In the genomic region with DNA sequence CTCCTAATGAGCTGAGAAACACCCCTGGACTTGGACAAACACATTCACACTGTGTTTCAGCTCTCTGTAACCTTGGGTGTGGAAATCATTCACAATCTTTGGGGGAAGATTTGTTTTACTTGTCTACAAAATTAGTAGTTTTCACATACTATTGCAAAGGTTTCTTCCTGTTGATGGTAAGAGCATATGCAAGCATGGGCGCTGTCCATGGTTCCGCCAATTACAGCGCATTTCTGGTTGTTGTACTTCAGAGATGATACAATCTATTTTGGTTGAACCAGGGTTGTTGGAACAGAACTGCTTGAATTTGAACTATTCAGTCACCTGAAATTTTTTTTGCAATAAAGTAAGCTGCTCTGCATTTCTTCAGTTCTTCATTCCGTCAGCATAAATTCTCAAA, we compare ENCODE assay signal across 16 mouse cellular contexts. TPM values are rescaled to one million over a fixed set of nuclear protein-coding genes. Genes with fewer than 3 reads are reported as not detected.
DNase-seq lines count a peak whose midpoint lies in the region; ATAC-seq and TF ChIP-seq lines count a peak whose summit lies in the region.
"Had no signal": no experiment of that assay in that cellular context is flagged by ENCODE, and none has a peak within 500 bp of the region (broad histone marks: within the 10 kb centered on the region; RNA-seq: fewer than 3 reads in every experiment).

No protein-coding gene starts in this region.

- intact Hi-C loops in left cerebral cortex, postnatal 14 days (cut with DNase I), result no loop called here

- no peaks in the 10 kb centered on the region for H3K36me3 ChIP-seq in limb, embryonic 14.5 days (ENCODE audit: control insufficient read depth, insufficient read depth, low read length)
- H3K36me3 ChIP-seq: lung, embryonic 15.5 days had no signal

- no peaks in the 10 kb centered on the region; the same call in 1 of the 2 replicates for H3K9me3 ChIP-seq in limb, embryonic 14.5 days (ENCODE audit: control insufficient read depth, low read length)
- H3K9me3 ChIP-seq: lung, embryonic 15.5 days had no signal

- no peak overlapping the region for H3K9ac ChIP-seq in limb, embryonic 14.5 days (ENCODE audit: low read depth, low read length, severe bottlenecking)
- H3K9ac ChIP-seq: lung, embryonic 15.5 days had no signal

- no peak for ATAC-seq in limb, embryonic 14.5 days (ENCODE audit: low FRiP score, low read depth)
- ATAC-seq: inflammation-experienced regulatory T-cells, adult 6 months had no signal

- no peaks in the 10 kb centered on the region for H3K4me1 ChIP-seq in limb, embryonic 14.5 days (ENCODE audit: control insufficient read depth, insufficient read depth, low read length)
- H3K4me1 ChIP-seq: lung, embryonic 15.5 days had no signal

- no peak overlapping the region for H3K4me3 ChIP-seq in limb, embryonic 14.5 days (replicated peaks; ENCODE audit: low read length)
- H3K4me3 ChIP-seq: heart, adult 2 months; lung, embryonic 15.5 days had no signal

- 67% methylated on average over 4 of the region's 4 CpGs for WGBS in limb, embryonic 14.5 days

- no peak for TF ChIP-seq POLR2A in limb, embryonic 14.5 days (IDR thresholded peaks at IDR 0.05; ENCODE audit: borderline replicate concordance, extremely low read depth, insufficient read depth, insufficient read length)

- H3K27ac ChIP-seq in limb, embryonic 14.5 days (replicated peaks; ENCODE audit: low read depth, low read length), result no peak overlapping the region
- H3K27ac ChIP-seq: heart, adult 2 months; lung, embryonic 15.5 days had no signal

- DNase-seq in adrenal gland, postnatal 10 days, result peak; percentile 30
- no peak for DNase-seq in adrenal gland, adult 2 months
- DNase-seq in kidney, postnatal 4 days, result peak; percentile 72 to 74
- DNase-seq in kidney, adult 9 months, result no peak
- peak; percentile 34 for DNase-seq in adipocyte (ENCODE audit: low spot score)
- peak; percentile 66 for DNase-seq in limb, embryonic 14.5 days (ENCODE audit: low spot score)
- DNase-seq in ovary, adult 18-20 months (ENCODE audit: low spot score), result no peak
- DNase-seq in left cerebral cortex, postnatal 14 days (ENCODE audit: low spot score in 2 of 2), result no peak
- DNase-seq: cerebellum, adult 18-20 months; heart, adult 2 months; heart, postnatal 14 days; thymus, postnatal 25 days had no signal

- H3K4me2 ChIP-seq in limb, embryonic 14.5 days (replicated peaks; ENCODE audit: low read depth, low read length, severe bottlenecking), result no peak overlapping the region
- H3K4me2 ChIP-seq: lung, embryonic 15.5 days had no signal

- no peaks in the 10 kb centered on the region for H3K27me3 ChIP-seq in limb, embryonic 14.5 days (ENCODE audit: control insufficient read depth, insufficient read depth, low read length)
- H3K27me3 ChIP-seq: lung, embryonic 15.5 days had no signal

RNA-seq across cellular contexts. Expression of a gene that starts 16.6 kb away (rescaled TPM):
- under 1 TPM; 0.51 to 0.94 TPM for total RNA-seq in adrenal gland, postnatal 10 days (2021)
- 1 to 10 TPM in 1 of 2 experiments, under 1 TPM in 1; 0.89 to 1.5 TPM for total RNA-seq in adrenal gland, adult 2 months (2021)
- polyA plus RNA-seq in adrenal gland, adult 2 months (2012; rRNA removed), result 0.59 and 0.64 TPM in 2 replicates
- polyA plus RNA-seq in limb, embryonic 14.5 days (2012; rRNA removed), result 1.1 and 1.7 TPM in 2 replicates
- polyA plus RNA-seq in limb, embryonic 14.5 days (2014; fragmentation: Nextera tagmentation; extraction: Ambion mirVana), result 0.66 and 0.81 TPM in 2 replicates
- total RNA-seq in left cerebral cortex, postnatal 14 days (2021), result 100 to 1,000 TPM; 107 to 115 TPM
- total RNA-seq: liver, adult 2 months; megakaryocyte-erythroid progenitor cell, adult 5-6 weeks had no signal
- polyA plus RNA-seq: inflammation-experienced regulatory T-cells, adult 6 months; liver, adult 2 months had no signal

Comparison
In these comparisons a context has a peak if more than half of its experiments do, and no peak if none do; other contexts are left out.
1. DNase-seq: peak in adrenal gland, postnatal 10 days (single experiment), kidney, postnatal 4 days (2 of 2), adipocyte (single experiment) and limb, embryonic 14.5 days (single experiment); none in adrenal gland, adult 2 months (single experiment), kidney, adult 9 months (single experiment), ovary, adult 18-20 months (single experiment) and left cerebral cortex, postnatal 14 days (0 of 2).
2. RNA of a gene that starts 16.6 kb away (total RNA-seq): 107 to 115 TPM in left cerebral cortex, postnatal 14 days; 0.89 to 1.5 TPM in adrenal gland, adult 2 months and 0.51 to 0.94 TPM in adrenal gland, postnatal 10 days; every median in the first group is over 10 times any median in the second.